Mouse (Mus musculus): ENCODE results near the gene Hook2. TPM values are rescaled to one million over a fixed set of nuclear protein-coding genes. Genes with fewer than 3 reads are reported as not detected.
A peak's percentile ranks its signal among the peaks of the same experiment; 100 is the strongest.

Hook2 gene
- polyA plus RNA-seq, 1 experiment from 2014 or later: 18.6 TPM

- H3K27ac ChIP-seq: no peak overlapping the region
- no peaks in the 10 kb centered on the region for H3K9me3 ChIP-seq
- WGBS: 93% methylated on average over 4 of the region's 4 CpGs
- H3K27me3 ChIP-seq: no peaks in the 10 kb centered on the region
- peaks cover 31% of the 10 kb centered on the region for H3K36me3 ChIP-seq
- H3K4me2 ChIP-seq (replicated peaks): no peak overlapping the region
- no peak overlapping the region for H3K9ac ChIP-seq
- H3K4me1 ChIP-seq: peaks cover 27% of the 10 kb centered on the region
- no peak overlapping the region for H3K4me3 ChIP-seq
- ATAC-seq (ENCODE audit: low FRiP score, low read depth): no peak
Measured at GRCm38 (mm10) chr8:84963952-84964351, 26.5 kb upstream of the Hook2 start.

GRCm38 (mm10) chr8:84965731-84966291 is 24.6 kb upstream of the Hook2 start:
- peaks cover 33% of the 10 kb centered on the region for H3K4me1 ChIP-seq
- no peak overlapping the region; the same call in 1 of the 2 replicates for H3K27ac ChIP-seq
- H3K36me3 ChIP-seq: peaks cover 22% of the 10 kb centered on the region
- peak overlapping the region; percentile 66 for H3K4me3 ChIP-seq
- under 1% methylated on average over 41 of the region's 41 CpGs for WGBS
- ATAC-seq (ENCODE audit: low FRiP score, low read depth): peak; percentile 78
- no peaks in the 10 kb centered on the region for H3K9me3 ChIP-seq
- H3K9ac ChIP-seq: peak overlapping the region; percentile 81
- peak overlapping the region; percentile 89 for H3K4me2 ChIP-seq (replicated peaks)
- H3K27me3 ChIP-seq: no peaks in the 10 kb centered on the region

- H3K4me2 ChIP-seq (replicated peaks): peak overlapping the region; percentile 89
- H3K27ac ChIP-seq: peak overlapping the region; percentile 48; the same call in 1 of the 2 replicates
- H3K9ac ChIP-seq: no peak overlapping the region
- WGBS: 54% methylated on average over 3 of the region's 3 CpGs
- H3K36me3 ChIP-seq: peaks cover 24% of the 10 kb centered on the region
- ATAC-seq (ENCODE audit: low FRiP score, low read depth): no peak
- no peaks in the 10 kb centered on the region for H3K27me3 ChIP-seq
- no peaks in the 10 kb centered on the region for H3K9me3 ChIP-seq
- H3K4me1 ChIP-seq: peaks cover 39% of the 10 kb centered on the region
- peak overlapping the region; percentile 66 for H3K4me3 ChIP-seq
Measured at GRCm38 (mm10) chr8:84966603-84967002, 23.8 kb upstream of the Hook2 start.

- no peak overlapping the region for H3K4me3 ChIP-seq
- H3K9ac ChIP-seq: no peak overlapping the region
- H3K4me2 ChIP-seq (replicated peaks): no peak overlapping the region
- no peak for ATAC-seq (ENCODE audit: low FRiP score, low read depth)
- H3K27me3 ChIP-seq: no peaks in the 10 kb centered on the region
- peaks cover 39% of the 10 kb centered on the region for H3K4me1 ChIP-seq
- H3K36me3 ChIP-seq: peaks cover 30% of the 10 kb centered on the region
- H3K27ac ChIP-seq: no peak overlapping the region
- 94% methylated on average over 13 of the region's 13 CpGs for WGBS
- no peaks in the 10 kb centered on the region for H3K9me3 ChIP-seq
Measured at GRCm38 (mm10) chr8:84967532-84968304, 22.7 kb upstream of the Hook2 start.

GRCm38 (mm10) chr8:84968650-84969049 is 21.8 kb upstream of the Hook2 start:
- Histone ChIP-seq H3K9ac (peak overlapping the region; percentile 93), H3K4me2 (replicated peaks) (peak overlapping the region; percentile 94), H3K4me3 (peak overlapping the region; percentile 80), H3K36me3 (peaks cover 35% of the 10 kb centered on the region), H3K9me3 (no peaks in the 10 kb centered on the region), H3K27ac (peak overlapping the region; percentile 87), H3K27me3 (no peaks in the 10 kb centered on the region), H3K4me1 (peaks cover 39% of the 10 kb centered on the region)
- WGBS: 14% methylated on average over 2 of the region's 2 CpGs
- no peak for ATAC-seq (ENCODE audit: low FRiP score, low read depth)

GRCm38 (mm10) chr8:84969241-84970134 is 20.9 kb upstream of the Hook2 start, which contains the start of the genes Gm49661, Prdx2 and Rnaseh2a:
Gene Gm49661 (minus strand): TSS chr8:84969433.
Gene Prdx2 (plus strand): TSS chr8:84969587.
Gene Rnaseh2a (minus strand): TSS chr8:84969767.
- H3K4me1 ChIP-seq: peaks cover 39% of the 10 kb centered on the region
- WGBS: under 1% methylated on average over 56 of the region's 56 CpGs
- peak; percentile 75 for ATAC-seq (ENCODE audit: low FRiP score, low read depth)
- H3K9ac ChIP-seq: peak within 1 kb of the TSS; percentile 93
- peak within 1 kb of the TSS; percentile 87 for H3K27ac ChIP-seq
- H3K36me3 ChIP-seq: peaks cover 35% of the 10 kb centered on the region
- no peaks in the 10 kb centered on the region for H3K9me3 ChIP-seq
- H3K4me3 ChIP-seq: peak within 1 kb of the TSS; percentile 80
- peak within 1 kb of the TSS; percentile 94 for H3K4me2 ChIP-seq (replicated peaks)
- H3K27me3 ChIP-seq: no peaks in the 10 kb centered on the region

GRCm38 (mm10) chr8:84970135-84970790 is 20.1 kb upstream of the Hook2 start:
- peak overlapping the region; percentile 80 for H3K4me3 ChIP-seq
- H3K9me3 ChIP-seq: no peaks in the 10 kb centered on the region
- peak overlapping the region; percentile 94 for H3K4me2 ChIP-seq (replicated peaks)
- H3K4me1 ChIP-seq: peaks cover 40% of the 10 kb centered on the region
- WGBS: 7% methylated on average over 21 of the region's 21 CpGs
- no peak for ATAC-seq (ENCODE audit: low FRiP score, low read depth)
- H3K9ac ChIP-seq: peak overlapping the region; percentile 93
- H3K27me3 ChIP-seq: no peaks in the 10 kb centered on the region
- peak overlapping the region; percentile 87 for H3K27ac ChIP-seq
- peaks cover 40% of the 10 kb centered on the region for H3K36me3 ChIP-seq

GRCm38 (mm10) chr8:84970913-84971312 is 19.5 kb upstream of the Hook2 start:
- Histone ChIP-seq H3K9ac (peak overlapping the region; percentile 93), H3K27ac (no peak overlapping the region; the same call in 1 of the 2 replicates), H3K4me3 (peak overlapping the region; percentile 80), H3K4me1 (peaks cover 44% of the 10 kb centered on the region), H3K9me3 (no peaks in the 10 kb centered on the region), H3K36me3 (peaks cover 40% of the 10 kb centered on the region), H3K4me2 (replicated peaks) (peak overlapping the region; percentile 94), H3K27me3 (no peaks in the 10 kb centered on the region)
- ATAC-seq (ENCODE audit: low FRiP score, low read depth): no peak
- 61% methylated on average over 5 of the region's 5 CpGs for WGBS

GRCm38 (mm10) chr8:84973079-84973478 is 17.3 kb upstream of the Hook2 start:
- peaks cover 51% of the 10 kb centered on the region for H3K4me1 ChIP-seq
- no peaks in the 10 kb centered on the region for H3K9me3 ChIP-seq
- no peak overlapping the region for H3K27ac ChIP-seq
- no peak overlapping the region for H3K4me2 ChIP-seq (replicated peaks)
- no peak overlapping the region for H3K4me3 ChIP-seq
- H3K27me3 ChIP-seq: peaks cover 16% of the 10 kb centered on the region
- no peak for ATAC-seq (ENCODE audit: low FRiP score, low read depth)
- 88% methylated on average over 1 of the region's 1 CpGs for WGBS
- H3K36me3 ChIP-seq: peaks cover 40% of the 10 kb centered on the region
- H3K9ac ChIP-seq: no peak overlapping the region

- no peak overlapping the region for H3K4me2 ChIP-seq (replicated peaks)
- H3K27me3 ChIP-seq: peaks cover 25% of the 10 kb centered on the region
- H3K9ac ChIP-seq: no peak overlapping the region
- no peaks in the 10 kb centered on the region for H3K9me3 ChIP-seq
- peaks cover 51% of the 10 kb centered on the region for H3K4me1 ChIP-seq
- ATAC-seq (ENCODE audit: low FRiP score, low read depth): 0 out of 2 replicates have a peak, but pooled peaks have one; percentile 12
- peaks cover 40% of the 10 kb centered on the region for H3K36me3 ChIP-seq
- H3K4me3 ChIP-seq: no peak overlapping the region
- WGBS: 65% methylated on average over 4 of the region's 4 CpGs
- no peak overlapping the region for H3K27ac ChIP-seq
Measured at GRCm38 (mm10) chr8:84973803-84974542, 16.4 kb upstream of the Hook2 start.
